Mouse (Mus musculus) inflammation-experienced regulatory T-cells, adult 6 months (primary cell): ENCODE data around the gene Top3b. TPM values are rescaled to one million over a fixed set of nuclear protein-coding genes. Genes with fewer than 3 reads are reported as not detected.
"Not testable (repeated sequence)": the region's sequence is repeated elsewhere in the genome, so short reads cannot be mapped to it uniquely, and the experiment has no call there.

Experiments
- ATAC-seq: one replicate; pipeline ENCODE4 v1.8.0; 2017
- polyA plus RNA-seq, 3 experiments: library from polyadenylated mRNA; unstranded; fragments of 100-300 nt; shearing (Covaris generic); gene quantifications; one replicate each; pipeline ENCODE4 v1.2.1; 2017

Gene Top3b
- polyA plus RNA-seq, 3 experiments from 2014 or later = 38.9 to 76.8 (median 55.8) TPM

DNA sequence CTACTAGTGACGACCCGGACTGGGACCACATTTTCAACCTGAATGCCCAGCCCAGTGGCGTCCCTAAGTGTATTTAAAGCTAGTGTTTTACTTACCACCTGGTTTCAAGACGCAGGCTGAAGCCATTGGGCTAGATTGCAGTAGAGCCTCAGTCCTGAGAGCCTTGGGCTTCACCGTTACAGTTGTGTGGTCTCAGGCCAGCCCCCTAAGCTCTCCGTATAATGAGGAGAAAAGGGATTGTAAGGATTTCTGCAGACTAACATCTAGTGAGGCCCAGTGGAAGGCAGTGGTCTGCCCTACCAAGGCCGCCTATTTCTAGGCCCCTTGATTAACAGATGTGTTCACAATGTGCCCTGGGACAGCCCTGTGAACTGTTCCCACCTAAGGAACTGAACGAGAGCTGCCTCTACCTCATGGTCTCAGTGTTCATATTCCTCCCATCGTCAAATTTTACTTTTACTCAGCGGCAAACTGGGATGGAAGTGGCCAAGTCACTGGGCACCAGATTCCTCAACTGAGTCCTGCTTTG, 26.6 kb downstream of the Top3b start:
- ATAC-seq = no peak

DNA sequence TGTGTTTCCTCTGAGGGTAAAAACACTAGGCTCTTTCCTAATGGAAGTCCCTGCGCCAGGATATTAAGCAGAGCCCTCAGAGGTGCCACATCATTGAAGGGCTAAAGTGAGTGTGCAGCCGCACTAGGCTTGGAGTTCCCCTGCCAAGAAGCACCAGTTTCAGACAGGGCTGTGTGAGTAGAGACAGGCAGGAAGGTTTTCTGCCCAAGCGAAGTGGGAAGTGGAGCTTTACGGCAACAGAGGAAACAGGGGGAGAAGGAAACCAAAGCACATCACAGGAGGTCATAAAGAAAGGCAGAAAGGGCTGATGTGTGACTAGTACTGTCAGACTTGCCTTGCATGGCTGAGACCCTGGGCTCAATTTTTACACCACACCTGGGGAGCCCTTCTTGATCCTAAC, 31.8 kb downstream of the Top3b start:
- ATAC-seq = no peak

DNA sequence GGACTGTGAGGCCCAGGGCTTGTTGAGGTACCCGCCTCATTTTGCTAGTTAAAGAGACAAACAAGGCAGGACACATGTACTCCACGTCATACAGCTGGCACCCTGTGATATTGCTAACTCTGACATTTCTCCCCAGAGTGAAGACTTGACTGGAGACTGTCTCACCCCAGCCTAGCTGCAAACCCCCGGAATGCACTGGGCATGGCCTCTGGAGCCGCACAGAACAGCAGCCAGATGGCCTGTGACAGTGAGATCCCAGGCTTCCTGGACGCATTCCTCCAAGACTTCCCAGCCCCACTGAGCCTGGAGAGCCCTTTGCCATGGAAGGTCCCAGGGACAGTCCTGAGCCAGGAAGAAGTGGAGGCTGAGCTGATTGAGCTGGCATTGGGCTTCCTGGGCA, 32.7 kb downstream of the Top3b start:
- ATAC-seq = no peak

DNA sequence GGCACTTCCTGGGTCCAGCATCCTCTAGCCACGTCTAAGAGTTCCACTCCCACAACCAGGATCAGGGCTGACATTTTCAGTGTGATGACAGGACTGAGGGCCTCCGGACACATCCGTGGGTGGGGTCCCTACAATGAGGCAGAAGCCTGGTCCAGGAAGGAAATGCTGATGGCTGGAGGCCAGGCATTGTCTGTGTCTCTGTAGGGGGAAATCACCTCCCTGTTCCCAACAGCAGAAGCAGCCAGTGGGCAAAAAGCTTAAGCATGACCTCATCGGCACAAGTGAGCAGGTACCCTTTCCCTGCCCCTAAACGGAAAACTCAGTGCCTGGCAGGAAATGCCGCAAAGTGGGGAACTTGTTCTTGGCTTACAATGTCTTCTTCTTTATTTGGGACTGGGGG, 37.3 kb downstream of the Top3b start:
- no peak for ATAC-seq

DNA sequence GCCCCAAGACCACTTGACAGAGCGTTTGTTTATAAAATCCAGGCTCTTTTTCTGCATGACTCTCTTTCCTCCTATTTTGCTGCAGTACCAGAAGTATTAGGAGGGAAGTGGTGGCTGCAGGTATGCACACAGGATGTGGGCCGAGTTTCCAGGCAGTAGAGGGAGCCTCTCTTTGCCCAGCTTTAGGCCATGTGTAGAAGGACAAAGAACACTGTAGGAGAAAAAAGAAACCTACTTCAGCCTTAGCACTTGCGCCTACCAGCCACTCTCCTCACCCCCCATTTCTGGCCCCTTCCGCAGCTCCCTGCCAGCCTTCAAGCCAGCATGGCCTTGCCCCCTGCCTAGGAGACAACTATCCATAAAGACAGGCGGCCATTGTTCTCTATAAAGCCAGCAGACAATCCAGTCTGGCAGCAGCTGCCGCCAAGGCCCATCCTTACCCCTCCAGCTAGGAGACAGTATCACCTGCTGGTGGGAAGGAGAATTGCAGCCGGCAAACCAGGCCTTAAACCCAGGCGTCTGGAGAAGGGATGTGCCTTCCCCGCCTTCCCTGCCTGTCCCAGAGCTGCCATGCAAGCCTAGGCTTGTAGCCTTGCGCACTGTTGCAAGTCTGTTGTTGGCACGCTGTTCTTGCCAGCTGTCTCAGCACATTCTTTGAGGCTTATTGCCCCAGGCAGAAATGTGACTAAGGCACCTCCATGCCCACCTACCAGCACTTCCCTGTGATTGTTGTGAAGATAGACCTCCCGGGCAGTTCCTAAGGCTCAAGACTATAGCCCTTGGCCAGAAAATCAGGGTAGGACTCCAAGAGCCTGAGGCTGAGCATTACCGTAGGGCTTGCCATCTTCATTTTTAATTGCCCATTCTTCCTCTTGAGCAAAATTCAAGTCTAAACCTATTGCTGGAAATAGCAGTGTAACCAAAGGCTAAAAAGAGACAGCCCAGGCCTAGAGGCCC, 41.4 kb downstream of the Top3b start:
- ATAC-seq = peak; percentile 90

DNA sequence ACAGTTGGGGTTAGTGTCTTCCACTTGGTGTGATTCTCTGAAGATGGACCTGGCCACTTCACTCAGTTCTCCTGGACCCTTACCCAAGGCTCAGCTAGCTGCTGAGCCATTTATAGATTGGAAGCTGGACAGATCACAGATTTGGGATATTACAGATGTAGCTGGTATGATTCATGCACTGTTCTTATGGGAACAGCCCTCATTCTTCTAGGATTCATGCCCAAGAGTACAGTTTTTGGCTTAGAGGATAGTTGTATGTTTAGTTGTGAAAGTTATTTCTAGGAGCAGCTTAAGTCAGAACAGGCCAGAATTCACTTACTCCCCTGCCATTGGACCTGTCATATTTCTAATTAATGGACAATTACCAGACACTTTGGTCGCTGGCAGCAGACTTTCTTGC, 42.9 kb downstream of the Top3b start:
- ATAC-seq = no peak

DNA sequence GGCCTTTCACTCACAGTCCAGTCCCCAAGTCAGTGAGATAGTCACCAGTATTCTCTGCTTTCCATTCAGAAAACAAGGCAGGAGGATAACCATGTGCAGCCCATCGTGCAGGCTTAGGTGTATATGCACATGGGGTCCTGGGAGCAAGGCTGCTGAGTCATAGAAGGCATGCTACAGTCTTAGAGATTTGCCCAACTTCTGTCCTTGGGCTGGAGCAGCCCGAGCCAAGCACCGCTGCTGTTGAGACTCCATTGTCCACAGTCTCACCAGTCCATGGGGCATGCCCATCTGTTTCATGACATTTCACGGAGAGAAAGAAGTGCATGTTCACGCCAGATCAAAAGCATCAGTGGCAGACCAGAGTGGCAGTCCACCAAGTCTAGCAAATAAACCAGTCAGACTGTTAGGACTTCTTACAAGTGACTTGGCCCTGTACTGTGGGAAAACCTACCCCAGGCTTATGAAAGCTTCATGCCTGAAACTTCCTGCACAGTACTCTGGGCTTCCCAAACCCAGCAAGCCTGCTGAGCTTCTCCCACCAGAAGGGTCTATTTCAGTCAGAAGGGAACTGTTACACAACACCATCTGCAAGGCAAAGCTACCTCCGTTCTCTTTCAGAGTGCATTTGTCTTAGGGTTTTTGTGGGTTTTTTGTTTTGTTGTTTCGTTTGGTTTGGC, 48.0 kb downstream of the Top3b start:
- ATAC-seq = no peak

DNA sequence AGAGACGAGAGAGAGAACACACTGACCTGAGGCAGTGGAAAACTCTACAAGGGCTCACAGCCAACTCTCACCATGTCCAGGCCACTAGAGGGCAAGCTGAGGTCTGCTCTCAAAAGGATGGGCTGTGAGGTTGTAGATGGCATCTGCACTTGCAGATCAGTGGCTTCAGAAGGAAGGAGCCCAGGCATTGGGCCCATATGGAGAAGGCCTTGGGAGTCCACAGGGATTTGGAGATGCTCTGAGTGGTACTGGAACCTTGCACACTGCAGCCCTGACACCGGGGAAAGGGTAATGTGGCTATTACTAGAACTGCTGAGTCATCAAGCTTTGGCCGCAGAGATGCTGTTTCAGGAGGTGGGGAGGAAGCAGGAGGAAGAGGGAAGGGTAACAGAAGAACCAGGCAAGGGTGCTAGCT, 50.5 kb downstream of the Top3b start:
- ATAC-seq = no peak

DNA sequence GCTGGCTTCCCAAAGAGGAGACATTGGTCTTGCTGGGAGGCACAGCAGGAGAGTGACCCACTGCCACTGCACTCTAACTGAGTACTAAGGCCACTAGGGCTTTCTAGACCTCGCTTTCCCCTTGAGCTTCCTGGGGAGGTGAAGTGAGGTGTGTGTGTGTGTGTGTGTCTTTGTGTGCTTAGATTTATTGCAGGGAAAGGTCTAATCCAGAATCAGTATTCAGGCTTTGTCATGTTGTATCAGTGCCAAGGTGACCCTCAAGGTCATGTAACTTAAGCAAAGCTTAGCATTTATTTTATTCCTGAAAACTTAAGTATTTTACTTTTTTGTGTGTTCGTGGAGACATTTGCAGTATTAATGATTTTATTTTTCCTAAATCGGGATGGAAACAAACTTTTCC, 53.9 kb downstream of the Top3b start:
- ATAC-seq = no peak

DNA sequence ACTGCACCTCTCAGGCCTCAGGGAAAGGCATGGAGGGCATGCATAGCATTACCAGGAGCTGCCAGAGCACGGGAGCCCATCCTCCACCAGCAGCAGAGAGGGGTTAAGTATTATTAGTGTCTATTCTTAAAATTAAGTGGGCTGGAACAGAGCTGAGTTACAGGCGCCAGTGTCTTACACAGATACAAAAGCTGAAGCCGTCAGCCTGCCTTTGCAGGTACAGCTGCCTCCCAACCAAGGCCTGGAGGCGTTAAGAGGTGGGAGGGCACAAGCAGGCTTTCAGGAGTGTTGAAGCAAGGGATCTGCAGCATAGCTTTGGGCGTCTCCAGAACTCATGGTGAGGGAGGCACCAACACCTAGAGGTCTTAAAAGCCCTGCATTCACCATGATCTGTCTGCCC, 56.0 kb downstream of the Top3b start:
- no peak for ATAC-seq

DNA sequence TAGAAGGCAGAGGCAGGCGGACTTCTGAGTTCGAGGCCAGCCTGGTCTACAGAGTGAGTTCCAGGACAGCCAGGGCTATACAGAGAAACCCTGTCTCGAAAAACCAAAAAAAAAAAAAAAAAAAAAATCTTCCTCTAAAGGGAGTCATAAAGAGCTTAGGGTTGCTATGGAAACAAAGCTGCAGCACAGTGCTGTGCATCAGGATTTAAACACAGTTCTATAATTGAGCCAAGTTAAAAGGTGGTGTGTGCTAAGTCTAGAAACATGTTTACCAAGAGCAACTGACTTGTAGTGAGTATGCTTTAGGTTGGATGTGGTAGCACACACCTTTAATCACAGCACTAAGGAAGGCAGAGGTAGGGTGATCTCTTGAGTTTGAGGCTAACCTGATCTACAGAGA, 58.4 kb downstream of the Top3b start:
- ATAC-seq = not testable (repeated sequence)

DNA sequence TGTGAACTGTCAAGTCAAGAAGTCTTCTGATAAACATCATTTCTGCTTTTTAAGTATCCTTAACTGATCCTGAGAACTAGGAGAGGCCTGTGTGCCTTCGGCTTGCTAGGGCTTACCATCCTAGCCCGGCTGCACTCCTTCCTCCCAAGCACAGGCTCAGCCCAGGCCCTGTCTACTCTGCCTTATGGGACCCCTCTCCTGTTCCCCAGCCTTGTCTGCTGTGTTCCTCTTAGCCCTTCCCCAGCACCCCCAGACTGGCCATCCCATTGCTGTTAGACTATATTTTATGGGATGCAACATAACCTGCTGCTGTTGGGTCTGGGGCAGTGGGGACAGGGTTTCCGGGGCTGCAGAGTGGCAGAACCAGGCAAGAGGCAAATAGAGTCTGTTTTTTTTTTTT, 59.8 kb downstream of the Top3b start:
- ATAC-seq = no peak

DNA sequence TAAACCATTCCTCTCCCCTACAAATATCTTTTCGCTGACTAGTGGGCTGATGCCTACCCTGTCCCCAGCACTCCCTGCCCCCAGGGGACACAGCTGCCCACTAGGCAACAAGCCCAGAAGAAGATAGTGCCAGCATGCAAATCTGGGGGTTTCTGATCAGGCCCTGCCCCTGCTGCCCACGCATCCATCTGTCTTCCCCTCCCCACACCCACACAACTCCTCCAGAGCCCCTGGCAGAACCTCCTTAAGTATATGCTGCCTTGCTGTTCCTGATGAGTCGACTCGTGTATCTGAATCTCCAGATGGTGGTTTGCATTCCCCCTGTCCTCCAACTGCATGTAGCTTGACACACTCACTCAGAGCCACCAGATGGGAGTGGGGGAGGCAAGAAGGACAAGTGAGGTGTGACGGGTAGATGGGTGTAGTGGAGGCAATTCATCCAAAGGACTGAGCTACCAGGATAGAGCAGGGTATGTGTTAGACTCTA, 60.3 kb downstream of the Top3b start:
- ATAC-seq = no peak

DNA sequence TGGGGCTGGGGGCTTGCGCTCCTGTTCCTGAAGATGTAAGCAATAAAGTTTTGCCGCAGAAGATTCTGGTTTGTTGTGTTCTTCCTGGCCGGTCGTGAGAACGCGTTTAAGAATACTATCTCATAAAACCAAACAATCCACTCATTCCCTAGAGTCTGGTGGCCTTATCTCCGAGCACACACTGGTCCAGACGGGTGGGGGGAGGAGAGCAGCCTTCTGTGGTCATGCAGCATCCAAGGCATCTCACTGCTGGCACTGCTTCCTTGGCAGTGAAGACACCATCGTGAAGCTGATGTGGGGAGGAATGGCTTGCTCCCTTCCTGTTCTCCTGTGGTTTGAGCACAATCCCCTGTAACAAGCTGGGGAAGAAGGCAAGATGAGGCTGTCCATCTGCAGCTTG, 69.0 kb downstream of the Top3b start:
- no peak for ATAC-seq

DNA sequence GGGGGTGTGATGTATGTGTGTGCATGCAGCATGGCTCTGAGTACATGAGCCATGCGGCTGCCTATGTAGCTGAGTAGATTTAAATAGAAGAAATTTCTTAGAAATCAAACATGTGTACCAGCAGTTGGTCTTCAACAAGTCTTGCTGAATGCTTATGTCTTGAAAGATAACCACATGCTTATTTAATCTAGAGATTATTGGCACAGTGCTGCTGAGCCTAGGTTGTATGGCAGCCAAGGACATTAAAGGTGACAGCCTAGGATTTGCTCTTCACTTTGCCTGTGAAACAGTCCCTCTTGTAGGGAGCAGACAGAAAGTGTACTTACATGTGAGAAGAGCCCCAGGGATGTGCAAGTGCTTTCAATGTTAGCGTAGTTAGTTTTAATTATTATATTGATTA, 70.5 kb downstream of the Top3b start:
- no peak for ATAC-seq

Other genes with a start within 250 kb of the Top3b start
- gene Olfr19, start 194.3 kb upstream of the Top3b start, polyA plus RNA-seq = not detected
- not detected for gene Spag6l, start 41.3 kb upstream of the Top3b start, polyA plus RNA-seq
- gene Igll1, start 6.8 kb upstream of the Top3b start, polyA plus RNA-seq = not detected
- gene Vpreb1, start 107 bp downstream of the Top3b start, polyA plus RNA-seq = 1 to 10 TPM in 2 of 3 experiments, not detected in 1; 1.2 to 1.4 TPM
- gene Ppm1f, start 25.7 kb downstream of the Top3b start, polyA plus RNA-seq = 10 to 100 TPM; 11.1 to 13.0 (median 11.7) TPM
- gene Mapk1, start 112.6 kb downstream of the Top3b start, polyA plus RNA-seq = 10 to 100 TPM; 30.0 to 37.9 (median 31.0) TPM
- gene Ypel1, start 199.0 kb downstream of the Top3b start, polyA plus RNA-seq = 1 to 10 TPM; 4.6 to 7.0 (median 7.0) TPM
- 100 to 1,000 TPM; 205 to 233 (median 224) TPM for gene Ppil2, start 240.5 kb downstream of the Top3b start, polyA plus RNA-seq